Mouse (Mus musculus) layer of hippocampus, adult 11-12 months (tissue): ENCODE measurements around the gene Tmigd3.
A peak's percentile ranks its signal among the peaks of the same experiment; 100 is the strongest.

Source experiments
- DNase-seq: peaks from one replicate; pipeline ENCODE4 v3.0.0; 2022; ENCODE audit warnings: low spot score

Gene Tmigd3

GRCm38 (mm10) chr3:105933926-105934325, 63.2 kb downstream of the Tmigd3 start:
- no peak for DNase-seq

GRCm38 (mm10) chr3:105935033-105935432, 64.3 kb downstream of the Tmigd3 start:
- no peak for DNase-seq

GRCm38 (mm10) chr3:105936111-105936510, 65.4 kb downstream of the Tmigd3 start:
- DNase-seq, result no peak

GRCm38 (mm10) chr3:105951348-105951747, 80.6 kb downstream of the Tmigd3 start:
- no peak for DNase-seq

- no peak for DNase-seq
These were observed 86.5 kb downstream of the Tmigd3 start for GRCm38 (mm10) chr3:105957235-105957634.

GRCm38 (mm10) chr3:105958204-105958603, 87.5 kb downstream of the Tmigd3 start:
- DNase-seq, result no peak

GRCm38 (mm10) chr3:105958974-105959580, 88.4 kb downstream of the Tmigd3 start, which contains the start of gene Wdr77:
Gene Wdr77 (plus strand): TSS chr3:105959369.
- peak; percentile 95 for DNase-seq

- no peak for DNase-seq
These were observed 88.9 kb downstream of the Tmigd3 start for GRCm38 (mm10) chr3:105959585-105959984.

GRCm38 (mm10) chr3:105959999-105960398, 89.3 kb downstream of the Tmigd3 start, which contains the start of gene Atp5f1:
Gene Atp5f1 (minus strand): TSS chr3:105960099.
- DNase-seq, result no peak

- DNase-seq, result peak; percentile 18
These were observed 90.0 kb downstream of the Tmigd3 start for GRCm38 (mm10) chr3:105960700-105961099.

GRCm38 (mm10) chr3:105971831-105972446, 101.2 kb downstream of the Tmigd3 start:
- DNase-seq, result no peak

GRCm38 (mm10) chr3:105973411-105973810, 102.7 kb downstream of the Tmigd3 start, which contains the start of gene Ovgp1:
Gene Ovgp1 (plus strand): TSS chr3:105973711.
- no peak for DNase-seq
